Mouse (Mus musculus): ENCODE data around the gene Zfp217. TPM values are rescaled to one million over a fixed set of nuclear protein-coding genes. Genes with fewer than 3 reads are reported as not detected.

Zfp217 gene
- total RNA-seq, 2 experiments from 2014 or later: 11.2 to 13.0 TPM

DNA sequence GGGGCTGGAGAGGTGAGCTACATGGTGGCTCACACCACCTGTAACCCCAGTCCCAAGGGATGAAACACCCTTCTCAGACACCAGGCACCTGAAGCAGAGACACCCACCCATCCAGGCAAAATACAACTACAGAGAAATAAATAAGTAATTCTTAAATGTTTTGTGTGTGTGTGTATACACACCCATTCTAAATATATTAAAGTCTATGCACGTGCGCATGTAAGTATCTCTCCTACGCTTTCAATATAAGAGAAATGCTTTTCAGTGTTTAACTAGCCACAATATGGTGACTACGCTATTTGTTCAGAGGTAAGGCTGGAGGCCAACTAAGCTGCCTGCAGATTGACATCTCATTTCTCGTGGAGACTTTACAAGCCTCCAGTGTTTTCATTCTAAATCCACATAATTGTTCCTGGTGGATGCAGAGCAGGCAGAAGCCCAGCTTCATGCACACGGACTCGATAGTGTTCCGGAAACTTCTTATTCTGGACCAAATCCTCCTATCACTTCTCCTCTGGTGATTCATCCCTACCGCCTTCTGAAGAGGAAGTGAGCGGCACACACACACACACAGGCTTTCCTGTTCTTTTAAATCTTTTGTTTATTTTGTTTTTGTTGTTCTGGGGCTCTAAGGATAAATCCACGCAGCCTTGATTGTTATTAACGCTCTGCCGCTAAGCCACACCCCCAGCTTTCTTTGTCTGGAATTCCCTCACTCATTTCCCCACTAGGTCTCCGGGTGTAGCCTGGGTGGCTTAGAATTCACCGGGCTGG lies 12.1 kb upstream of the Zfp217 start:
- peak in 1 of 2 experiments; percentile 27 for DNase-seq
- intact Hi-C loops (cut with DNase I): no loop called here

DNA sequence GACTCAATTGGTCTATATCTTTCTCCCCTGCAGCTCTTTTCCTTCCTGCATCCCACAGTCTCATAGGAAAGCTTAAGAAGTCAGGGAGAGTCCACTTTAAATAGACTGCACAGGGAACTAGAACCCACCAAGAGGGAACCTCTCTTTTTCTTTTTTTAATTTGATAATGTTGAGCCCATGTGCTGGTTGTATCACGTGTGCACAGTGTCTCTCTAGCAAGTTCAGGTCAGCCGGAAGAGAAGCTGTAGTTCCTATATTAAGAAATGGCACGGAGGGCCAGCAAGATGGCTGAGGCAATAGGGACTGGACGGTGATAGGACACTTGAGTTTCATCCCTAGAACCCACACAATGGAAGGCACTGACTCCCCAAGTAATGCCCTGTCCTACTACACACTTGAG lies 11.1 kb upstream of the Zfp217 start:
- intact Hi-C loops (cut with DNase I): no loop called here
- no peak for DNase-seq

DNA sequence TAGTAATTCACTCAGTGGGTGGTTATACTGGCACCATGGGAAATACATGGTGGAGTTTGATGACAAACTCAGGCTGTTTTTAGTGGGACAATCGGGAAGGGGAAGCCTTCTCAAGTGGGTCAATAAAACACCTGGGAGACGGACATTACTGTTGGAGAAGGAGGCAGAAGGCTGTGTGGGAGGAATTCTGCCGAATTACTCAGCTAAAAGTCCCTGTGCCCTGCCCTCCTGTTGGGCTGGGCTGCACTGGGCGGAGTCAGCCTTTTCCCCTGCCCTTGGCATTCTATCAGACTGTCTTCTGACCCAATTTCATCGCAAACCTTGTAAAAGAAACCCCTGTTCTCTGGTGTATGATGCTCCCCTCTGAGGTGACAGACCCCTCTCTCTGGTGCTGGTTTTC lies 10.3 kb upstream of the Zfp217 start:
- no peak for DNase-seq
- intact Hi-C loops (cut with DNase I): no loop called here

DNA sequence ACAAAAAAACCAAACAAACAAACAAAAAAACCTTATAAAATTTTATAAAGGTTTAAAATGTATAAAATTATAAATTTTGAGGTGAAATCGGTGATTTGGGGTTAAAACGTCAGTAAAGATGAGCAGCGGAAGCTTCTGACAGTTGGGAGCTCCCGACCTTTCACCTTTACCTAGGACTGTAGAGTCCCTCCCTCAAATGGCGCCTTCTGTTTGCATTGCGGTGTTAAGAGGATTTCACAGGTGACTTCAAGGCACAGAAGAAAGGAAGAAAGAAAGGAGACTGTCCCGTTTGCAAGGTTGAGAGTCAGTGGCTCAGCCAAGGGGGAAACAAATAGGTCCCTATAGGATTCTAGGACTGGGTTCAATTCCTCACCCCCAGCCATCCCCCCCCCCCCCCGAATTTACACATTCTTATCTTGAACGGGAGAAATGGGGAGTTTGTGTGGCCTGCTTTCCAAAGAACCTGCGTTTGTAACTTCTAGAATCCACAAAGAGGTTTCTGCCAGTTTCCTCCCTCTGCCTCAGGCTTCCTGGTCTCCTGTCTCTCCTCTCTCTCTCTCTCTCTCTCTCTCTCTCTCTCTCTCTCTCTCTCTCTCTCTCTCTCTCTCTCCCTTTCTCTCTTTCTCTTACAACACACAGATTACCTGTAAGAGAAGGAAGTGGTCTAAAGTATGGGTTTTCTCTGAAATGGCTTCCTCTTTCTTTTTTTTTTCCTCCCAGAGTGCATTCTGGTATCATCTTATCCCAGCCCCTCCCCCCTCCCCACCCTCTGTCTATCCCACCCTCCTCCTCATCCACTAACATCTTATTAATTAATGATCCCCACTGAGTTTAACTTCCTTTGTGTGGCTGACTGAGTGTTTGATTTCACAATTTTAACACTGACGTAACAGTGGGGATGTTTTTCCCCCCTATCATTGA lies 9.6 kb upstream of the Zfp217 start:
- no peak for DNase-seq
- intact Hi-C loops (cut with DNase I): no loop called here

DNA sequence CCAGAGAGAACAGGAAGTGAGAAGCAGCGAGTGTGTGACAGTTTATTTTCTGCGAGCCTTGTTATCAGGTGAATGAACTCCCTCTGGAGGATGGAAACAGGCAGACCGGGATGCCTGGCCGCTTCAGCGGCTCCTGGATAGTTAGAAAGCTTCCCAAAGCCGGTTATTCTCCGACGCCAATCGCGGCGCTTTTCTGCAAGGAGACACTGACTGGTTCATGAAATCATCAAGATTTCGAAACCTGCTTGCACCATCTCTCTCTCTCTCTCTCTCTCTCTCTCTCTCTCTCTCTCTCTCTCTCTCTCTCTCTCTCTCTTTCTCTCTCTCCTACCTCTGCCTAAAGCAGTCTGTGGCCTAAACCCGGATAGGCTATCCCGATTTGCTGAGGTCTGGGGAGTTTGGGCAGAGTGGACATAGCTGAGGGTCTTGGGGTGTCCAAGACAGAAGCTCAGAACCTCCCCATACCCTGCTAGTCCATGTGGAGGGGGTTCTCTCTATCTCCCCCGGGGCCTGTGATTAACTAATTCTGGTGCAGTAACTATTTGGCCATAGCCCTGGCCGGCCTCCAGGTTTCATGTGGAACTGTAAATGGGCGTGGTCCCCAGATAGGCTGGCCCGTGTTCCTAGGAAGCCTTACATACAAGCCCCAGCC lies 7.3 kb upstream of the Zfp217 start:
- intact Hi-C loops (cut with DNase I): loop anchor here (1.0 to 2.0 kb wide), 3 partner anchors 20 to 66 kb away; no protein-coding TSS in a partner anchor
- peak; percentile 69 to 78 for DNase-seq

DNA sequence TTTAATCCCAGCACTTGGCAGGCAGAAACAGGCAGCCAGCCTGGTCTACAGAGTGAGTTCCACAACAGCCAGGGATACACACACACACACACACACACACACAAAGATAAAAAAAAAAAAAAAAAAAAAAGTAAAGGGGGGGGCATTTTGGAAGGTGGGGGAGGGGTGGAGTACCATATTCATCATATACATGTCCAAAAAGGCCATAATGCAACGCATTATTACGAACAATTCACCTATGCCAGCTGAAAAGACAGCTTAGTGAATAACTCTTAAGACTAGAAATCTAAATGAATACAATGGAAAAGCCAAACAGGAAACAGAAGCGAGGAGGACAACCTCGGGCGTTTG lies 6.8 kb upstream of the Zfp217 start:
- DNase-seq: no peak
- intact Hi-C loops (cut with DNase I): loop anchor here (1.0 to 2.0 kb wide), 3 partner anchors 20 to 66 kb away; no protein-coding TSS in a partner anchor

DNA sequence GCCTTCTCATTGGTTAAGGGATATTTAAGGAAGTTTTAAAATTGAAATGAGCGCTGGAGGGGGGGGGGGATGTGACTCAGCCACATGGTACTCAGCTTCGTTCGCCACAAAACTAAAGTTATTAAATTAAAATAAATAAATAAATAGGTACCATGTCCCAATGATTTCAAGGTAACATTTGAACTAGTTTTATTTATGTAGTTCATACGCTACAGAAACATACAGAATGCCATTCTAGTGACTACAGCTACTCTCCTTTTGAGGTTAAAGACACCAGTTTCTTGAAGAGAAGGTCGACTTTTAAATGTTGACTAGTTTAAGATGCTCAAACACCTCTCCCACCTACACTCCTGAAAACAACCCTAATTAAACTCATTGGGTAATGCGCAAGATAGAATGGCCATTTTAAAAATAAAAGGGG lies 6.4 kb upstream of the Zfp217 start:
- DNase-seq: no peak
- intact Hi-C loops (cut with DNase I): loop anchor here (2.0 kb wide), 2 partner anchors 20 to 66 kb away; no protein-coding TSS in a partner anchor

DNA sequence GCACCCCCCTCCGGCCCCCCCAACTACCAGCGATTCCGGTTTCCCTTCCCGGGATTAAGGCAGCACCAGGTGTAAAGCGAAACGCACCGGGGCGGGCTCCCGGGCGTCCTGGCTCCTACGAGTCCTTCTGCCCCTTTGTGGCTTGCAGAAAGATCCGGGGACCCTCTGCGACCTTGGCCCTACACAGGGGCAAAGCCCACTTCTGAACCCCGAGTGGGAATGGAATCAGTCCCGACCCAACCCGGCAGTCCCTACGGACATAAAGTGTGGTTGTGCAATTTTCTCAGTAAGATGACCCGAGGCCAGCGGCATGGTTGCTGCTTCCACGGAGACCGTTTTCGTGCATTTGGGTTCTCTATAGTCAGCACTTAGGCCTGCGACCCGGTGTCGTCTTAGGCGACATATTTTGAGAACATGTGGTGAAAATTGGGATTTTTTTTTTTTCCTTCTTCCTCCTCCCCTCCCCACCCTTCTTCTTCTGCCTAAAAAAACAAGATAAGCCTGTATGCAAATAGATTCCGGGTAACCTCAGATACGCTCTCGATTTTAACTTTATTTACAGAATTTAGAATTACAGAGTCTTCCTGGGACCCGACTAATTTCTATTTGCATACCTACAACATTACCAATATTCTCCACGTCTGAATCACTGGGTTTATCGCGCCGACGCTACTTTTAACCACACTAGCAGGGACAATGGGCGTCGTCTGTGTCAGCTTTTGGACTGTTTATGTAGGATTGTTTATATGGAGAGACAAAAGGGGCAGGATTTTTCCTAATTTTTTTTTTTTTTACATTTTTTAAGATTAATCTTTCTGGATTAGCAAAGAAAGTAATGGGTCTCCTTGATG lies 5.7 kb upstream of the Zfp217 start:
- DNase-seq: peak; percentile 71 to 83
- intact Hi-C loops (cut with DNase I): loop anchor here (2.0 kb wide), 3 partner anchors 21 to 67 kb away; no protein-coding TSS in a partner anchor

DNA sequence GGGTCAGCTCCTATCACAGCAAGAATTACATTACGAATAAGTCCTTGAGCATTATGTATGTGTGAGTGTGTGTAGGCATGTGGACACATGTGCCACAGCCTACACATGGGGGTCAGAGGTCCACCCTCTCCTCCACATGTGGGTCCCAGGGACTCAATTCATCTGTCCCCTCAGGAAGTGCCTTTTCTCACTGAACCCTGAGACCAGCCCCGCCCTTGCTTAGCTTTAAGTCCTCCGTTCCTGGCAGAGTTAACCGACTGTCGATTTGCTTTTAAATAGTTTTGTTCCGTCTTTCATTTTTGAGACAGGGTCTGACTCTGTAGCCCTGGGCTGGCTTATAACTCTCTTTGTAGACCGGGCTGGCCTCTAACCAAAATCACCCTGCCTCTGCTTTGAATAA lies 5.0 kb upstream of the Zfp217 start:
- peak in 1 of 2 experiments; percentile 53 for DNase-seq
- intact Hi-C loops (cut with DNase I): loop anchor here (2.0 kb wide), 1 partner anchor 20 kb away; no protein-coding TSS in a partner anchor

DNA sequence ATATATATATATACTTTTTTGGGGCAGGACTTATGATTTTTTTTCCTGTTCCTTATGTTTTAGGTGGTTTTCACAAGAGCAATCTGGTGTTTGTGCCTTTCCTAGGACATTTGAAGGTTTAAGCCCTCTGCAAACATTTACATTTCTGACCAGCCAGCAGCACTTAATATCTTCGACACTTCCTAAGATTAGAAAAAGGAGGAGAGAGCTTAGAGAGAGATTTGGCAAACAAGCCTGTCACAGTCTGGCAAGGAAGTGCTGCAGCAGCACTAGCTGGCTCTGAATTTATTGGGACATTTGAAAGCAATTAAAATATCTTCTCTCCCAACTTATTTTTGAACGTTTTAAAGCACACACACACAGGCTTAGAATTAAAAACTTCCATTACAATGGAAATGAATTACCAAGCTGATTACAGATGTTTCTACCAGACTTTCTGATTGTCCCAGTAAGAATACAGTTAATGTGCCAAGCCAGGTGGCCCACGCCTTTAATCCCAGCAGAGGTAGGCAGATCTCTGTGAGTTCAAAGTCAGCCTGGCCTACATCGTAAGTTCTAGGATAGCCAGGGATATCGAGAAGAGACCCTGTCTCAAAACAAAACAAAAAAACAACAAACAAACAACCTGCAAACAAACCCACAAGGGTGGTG lies 4.3 kb upstream of the Zfp217 start:
- DNase-seq: no peak
- intact Hi-C loops (cut with DNase I): loop anchor here (2.0 kb wide), 1 partner anchor 19 kb away; no protein-coding TSS in a partner anchor

DNA sequence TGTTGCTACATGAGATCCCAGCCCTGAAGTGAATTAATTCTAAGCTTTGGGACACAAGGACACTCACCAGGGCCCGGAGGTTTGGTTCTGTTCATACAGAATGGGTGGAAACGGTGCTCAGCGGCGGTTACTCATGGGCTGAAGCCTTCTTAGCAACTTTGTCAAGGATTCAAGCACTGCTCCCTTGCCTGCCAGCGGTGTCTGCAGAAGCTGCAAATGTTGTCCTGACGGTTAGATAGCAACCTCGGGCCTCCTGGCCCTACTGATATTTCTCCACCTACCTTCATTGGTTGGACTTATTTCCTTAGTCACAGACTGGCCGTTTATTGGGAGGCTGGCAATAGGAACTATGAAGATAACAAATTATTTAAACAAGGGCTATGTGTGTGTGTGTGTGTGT lies 3.6 kb upstream of the Zfp217 start:
- no peak for DNase-seq
- intact Hi-C loops (cut with DNase I): no loop called here

DNA sequence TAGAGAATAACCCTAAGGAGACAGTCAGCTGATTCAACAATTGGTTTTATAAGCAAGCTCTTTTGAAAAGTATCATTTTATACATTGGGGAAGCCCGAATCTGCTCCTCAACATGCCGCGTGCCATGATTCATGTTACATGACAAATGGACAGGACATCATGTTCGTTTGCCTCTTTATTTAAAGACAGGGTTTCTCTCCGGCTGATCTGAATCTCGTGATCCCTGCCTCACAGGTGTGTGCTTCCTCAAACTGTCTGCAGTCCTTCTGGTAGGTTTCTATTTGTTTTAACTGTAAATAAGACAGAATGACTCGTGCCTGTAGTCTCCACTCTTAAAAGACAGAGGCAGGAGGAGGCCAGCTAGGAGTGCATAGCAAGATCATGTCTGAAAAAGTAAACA lies 925 bp upstream of the Zfp217 start:
- no peak for DNase-seq
- intact Hi-C loops (cut with DNase I): no loop called here

DNA sequence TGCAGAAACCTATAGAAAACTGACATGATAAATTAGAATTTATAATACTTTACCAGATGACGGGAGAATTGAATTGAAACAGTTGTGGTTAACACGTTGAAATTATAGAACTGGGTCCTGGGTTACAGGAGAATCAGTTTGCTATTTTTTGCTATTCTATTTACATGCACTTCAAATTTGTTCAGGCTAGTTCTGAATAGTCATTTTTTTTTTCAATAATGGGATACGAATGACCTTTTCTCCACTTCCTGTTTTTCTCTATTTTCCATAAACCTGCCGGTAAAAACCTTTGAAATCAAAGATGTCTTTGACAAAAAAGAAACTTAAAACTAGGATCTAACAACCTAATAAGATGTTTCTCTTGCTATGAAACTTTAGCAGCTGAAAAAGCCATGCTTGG lies 733 bp downstream of the Zfp217 start:
- no peak for DNase-seq
- intact Hi-C loops (cut with DNase I): no loop called here

DNA sequence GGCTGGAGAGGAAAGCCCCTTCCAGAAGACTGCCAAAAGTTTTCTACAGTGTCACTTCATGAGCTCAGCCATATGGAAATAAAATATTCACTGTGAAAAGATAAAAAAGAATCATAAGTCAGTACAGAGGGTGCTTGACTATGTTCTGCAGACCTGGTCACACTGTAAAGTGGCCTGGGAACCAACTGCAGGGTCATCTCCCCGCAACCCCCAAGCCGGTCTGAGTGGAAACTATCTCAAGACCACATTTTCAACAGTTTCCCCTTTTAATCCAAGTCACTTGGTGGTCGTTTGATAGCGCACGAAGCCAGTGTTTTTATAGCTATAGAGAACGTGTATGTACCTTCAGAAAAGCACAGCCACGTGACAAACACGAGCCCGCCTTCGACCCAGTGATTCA lies 3.6 kb downstream of the Zfp217 start:
- intact Hi-C loops (cut with DNase I): no loop called here
- DNase-seq: no peak

DNA sequence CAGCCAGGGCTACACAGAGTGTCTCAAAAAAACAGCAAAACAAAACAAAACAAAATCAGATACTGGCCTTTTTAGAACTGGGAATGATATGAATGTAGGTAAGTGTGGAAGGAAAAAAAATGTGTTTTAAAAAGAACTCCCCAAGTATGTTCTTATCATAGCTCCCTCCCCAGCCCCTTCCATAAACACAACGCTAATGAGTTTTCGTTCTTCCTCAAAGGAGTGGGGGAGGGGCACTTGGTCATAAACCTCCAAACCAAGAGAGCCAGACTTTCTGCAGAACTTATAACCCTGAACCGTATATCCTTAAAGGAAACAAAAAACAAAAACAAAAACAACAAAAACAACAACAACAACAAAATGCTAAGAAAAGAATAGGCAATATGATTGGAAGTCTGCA lies 4.0 kb downstream of the Zfp217 start:
- intact Hi-C loops (cut with DNase I): no loop called here

DNA sequence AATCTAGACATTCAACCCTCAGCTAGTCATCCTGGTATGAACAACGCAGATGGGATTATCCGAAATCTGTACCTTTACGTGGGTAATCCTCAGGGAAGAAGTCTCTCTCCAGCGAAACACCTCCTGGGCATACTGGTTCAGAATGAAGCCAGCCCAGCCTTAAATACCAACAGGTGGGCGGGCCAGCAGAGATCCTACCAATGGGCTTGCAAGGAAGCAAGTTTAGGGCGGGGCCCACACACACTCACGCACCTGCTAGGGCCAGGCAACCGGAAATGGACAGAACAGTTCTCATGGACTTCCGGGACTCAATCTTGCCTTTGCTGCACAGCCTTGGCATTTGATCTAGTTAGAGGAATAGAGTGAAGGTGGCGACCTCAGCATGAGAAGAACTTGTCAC lies 5.4 kb downstream of the Zfp217 start:
- intact Hi-C loops (cut with DNase I): no loop called here
- no peak for DNase-seq

More for the DNA sequence above, 4.0 kb downstream of the Zfp217 start:
- DNase-seq: no peak

DNA sequence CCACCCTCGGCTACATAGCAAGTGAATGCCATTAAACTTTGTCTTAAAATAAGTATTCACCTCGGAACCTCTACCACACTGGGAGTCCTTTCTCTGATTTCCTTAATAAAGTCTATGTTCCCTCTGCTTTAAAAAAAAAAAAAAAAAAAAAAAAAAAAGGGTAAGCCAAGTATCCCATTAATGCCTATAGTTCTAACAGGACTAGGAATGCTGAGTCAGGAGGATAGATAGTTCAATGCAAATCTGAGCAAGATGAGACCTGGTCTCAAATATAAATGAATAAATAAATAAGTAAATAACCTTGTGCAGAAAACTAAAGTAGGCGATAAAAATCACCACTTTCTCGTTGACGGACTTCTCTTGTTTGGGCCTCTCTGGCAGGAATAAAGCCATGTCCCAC lies 6.4 kb downstream of the Zfp217 start:
- no peak for DNase-seq
- intact Hi-C loops (cut with DNase I): no loop called here

DNA sequence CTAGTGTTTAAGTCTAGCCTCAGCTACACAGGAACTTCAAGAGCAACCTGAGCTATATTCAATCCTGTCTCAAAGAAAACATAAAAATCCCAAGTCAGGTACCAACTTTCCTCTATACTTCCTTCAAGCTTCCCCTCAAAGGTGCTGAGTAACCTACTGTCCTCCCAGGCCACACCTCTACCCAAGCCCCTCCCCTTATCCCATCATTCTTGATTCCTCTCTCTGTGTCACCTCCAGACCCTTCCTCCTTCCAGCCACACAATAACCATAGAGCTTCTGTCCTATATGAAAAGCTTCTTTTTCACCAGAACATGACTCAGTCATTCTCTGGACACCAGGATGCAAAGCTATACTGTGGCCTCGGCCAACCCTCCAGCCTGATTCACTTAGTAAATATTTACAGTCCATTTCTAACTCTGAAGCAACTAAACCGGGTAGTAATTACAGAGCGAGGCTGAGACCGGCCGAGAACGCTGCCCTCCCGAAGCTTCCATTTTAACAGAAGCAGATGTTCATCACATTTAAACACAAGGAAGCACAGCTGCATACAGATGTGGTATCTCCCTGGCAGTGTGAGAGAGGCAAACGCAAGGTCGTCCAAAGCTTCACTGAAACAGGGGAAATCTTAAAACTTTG lies 8.4 kb downstream of the Zfp217 start:
- no peak for DNase-seq
- intact Hi-C loops (cut with DNase I): no loop called here

DNA sequence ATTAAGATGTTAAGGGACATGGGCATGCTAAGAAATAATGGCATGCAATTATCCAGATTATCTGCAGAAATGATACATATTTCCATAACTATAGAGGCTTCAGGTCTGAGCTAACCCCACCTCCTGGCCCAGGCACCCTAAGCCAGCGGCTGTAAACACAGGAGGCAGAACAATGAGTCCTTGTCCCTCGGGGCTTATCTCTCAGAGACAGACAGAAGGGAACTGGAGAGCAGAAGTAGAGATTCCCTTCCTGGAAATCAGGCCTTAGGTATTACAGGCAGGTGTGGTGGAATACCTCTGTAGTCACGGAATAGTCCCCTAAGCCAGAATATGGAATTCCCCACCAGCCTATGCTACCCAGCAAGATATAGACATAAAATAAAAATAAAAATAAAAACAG lies 11.0 kb downstream of the Zfp217 start:
- intact Hi-C loops (cut with DNase I): no loop called here
- DNase-seq: no peak

All from heart, postnatal 36 days (tissue).